Mouse (Mus musculus) T-cell, adult 2 months (primary cell): Measurements from ENCODE around the gene Slc25a29.
"Not testable (repeated sequence)": the region's sequence is repeated elsewhere in the genome, so short reads cannot be mapped to it uniquely, and the experiment has no call there.

Experiments
- DNase-seq: peaks from one replicate; pipeline ENCODE4 v3.0.0; 2022; ENCODE audit warnings: low spot score

Slc25a29 gene

DNA sequence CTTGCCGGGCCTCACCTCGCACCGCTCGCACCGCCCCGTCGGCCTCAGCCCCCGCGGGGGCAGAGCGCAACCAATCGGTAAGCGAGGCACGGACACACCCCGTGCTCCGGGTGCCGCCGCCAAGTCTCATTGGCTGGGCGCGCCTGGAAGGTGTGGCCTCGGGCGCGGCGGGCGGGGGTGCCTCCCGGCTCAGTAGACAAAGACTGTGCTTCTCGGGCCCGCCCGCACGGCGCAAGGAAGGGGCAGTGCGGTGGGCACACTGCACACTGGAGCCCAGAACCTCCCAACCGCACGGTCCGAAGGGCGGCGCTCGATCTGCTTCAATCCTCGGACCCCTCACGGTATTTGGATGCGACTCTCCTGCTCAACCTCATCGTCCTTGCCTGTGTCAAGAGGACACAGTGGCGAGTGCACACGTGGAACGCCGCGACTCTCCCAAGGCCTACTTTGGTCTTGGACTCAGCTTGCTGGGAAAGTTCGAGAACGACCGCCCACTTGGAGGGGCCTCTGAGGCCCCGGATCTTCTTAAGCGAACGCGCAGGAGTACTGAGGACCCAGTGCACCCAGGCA is at the start of gene Slc25a29, which contains the start of gene Slc25a47:
Slc25a29 (minus strand) TSS at position 44 of the 570 bp plus-strand sequence.
Slc25a47 (plus strand) TSS at position 207 of the 570 bp plus-strand sequence.
- DNase-seq, result peak; percentile 91

DNA sequence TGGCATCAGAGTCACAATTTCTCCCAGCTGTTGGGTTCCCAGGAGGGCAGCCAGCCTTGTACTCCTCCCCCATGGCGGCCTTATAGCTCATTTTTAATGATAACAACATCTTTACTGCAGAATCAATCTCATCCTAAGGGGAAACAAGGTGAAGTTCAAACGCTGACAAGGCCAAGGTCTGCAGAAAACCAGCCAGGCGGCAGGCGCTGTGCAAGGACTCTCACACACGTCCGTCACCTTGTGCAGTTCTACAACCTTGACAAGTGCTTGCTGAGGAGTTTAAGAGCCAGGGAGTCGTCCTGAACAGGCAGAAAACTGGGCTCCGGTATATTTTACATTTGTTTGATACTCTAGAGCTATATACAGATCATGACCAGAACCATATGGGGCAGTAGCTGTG is 47.1 kb upstream of the Slc25a29 start:
- no peak for DNase-seq

DNA sequence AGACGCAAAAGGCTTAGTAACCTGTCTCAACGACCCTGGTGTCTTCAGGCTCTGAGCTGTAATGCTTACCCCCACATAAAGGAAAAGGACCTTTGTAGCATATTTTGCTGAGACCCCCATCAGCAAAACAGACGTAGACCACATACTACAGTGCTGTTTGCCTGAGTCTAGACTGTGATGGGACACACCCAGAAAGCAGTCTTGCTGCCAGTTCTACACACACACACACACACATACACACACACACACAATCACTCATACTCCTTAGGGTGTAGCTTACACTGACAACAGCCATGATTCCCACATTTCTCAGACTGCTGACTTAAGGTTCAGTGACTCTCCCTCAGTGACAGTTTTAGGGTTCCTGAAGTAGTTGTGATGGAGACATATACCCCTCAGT is 45.5 kb upstream of the Slc25a29 start:
- DNase-seq, result no peak

DNA sequence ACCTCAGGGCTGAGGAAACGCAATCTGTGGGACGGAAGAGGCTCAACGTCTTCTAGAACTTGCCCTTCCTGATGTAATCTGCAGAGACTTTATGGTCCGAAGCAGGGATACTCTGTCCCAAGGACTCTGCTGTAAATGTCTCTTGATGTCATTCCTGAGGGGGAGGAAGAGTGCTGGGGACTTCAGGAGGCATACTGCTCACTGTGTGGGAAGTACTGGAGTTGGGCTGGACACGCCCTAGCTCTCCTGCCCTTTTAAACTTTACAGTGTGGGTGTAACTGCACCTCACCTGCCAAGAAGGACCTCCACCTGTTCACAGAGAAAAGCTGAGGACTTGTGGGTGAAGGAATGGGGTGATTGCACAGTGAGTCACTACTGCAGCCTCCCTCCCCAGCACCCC is 44.9 kb upstream of the Slc25a29 start:
- DNase-seq, result no peak

DNA sequence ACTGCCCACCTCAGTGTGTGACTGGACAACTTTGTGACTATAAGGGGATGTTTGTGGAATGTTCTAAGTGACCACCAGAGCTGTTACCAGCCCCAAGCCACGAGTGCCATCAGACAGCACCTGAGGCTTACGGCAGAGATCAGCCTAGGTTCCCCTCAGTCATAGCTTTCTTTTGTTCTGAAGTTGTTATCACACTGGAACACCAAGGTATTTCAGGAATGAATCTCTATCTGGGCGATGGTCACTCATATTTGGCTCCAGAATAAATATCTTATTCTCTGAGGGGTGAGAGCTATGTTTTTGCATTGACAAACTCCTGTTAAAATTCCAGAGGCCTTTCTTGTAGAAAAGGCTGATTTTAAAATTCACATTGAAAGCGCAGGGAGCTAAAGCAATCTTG is 43.5 kb upstream of the Slc25a29 start:
- no peak for DNase-seq

DNA sequence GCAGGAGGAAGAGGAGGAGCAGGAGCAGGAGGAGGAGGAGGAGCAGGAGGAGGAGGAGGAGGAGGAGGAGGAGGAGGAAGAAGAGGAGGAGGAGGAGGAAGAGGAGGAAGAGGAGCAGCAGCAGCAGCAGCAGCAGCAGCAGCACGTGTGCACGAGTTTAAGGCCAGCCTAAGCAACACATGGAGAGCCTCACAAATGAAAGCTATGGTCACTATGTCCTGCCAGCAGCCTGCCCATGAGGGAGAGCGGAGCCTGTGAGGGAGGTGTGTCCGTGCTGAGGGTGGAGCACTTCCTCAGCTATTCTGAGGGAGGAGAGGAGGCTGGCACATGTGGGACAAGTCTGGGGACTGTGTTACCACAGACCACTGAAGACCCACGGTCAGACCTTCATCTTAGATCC is 37.4 kb upstream of the Slc25a29 start:
- DNase-seq, result no peak

DNA sequence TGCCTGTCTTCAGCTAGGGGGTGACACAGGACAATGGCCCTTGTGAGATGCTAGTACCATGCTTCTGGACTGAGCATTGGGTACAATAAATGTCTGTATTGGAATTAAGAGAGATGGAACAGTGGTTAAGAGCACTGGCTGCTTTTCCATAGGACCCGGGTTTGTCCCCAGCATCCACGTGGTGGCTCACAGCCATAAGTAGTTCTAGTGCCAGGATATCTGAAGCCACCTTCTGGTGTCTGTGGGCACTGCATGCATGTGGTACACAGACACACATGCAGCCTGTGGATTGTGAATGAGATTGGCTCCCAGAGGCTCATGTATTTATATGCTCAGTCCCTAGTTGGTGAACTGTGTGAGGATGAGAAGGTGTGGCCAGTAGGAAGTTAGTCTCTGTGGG is 33.9 kb upstream of the Slc25a29 start:
- DNase-seq, result no peak

DNA sequence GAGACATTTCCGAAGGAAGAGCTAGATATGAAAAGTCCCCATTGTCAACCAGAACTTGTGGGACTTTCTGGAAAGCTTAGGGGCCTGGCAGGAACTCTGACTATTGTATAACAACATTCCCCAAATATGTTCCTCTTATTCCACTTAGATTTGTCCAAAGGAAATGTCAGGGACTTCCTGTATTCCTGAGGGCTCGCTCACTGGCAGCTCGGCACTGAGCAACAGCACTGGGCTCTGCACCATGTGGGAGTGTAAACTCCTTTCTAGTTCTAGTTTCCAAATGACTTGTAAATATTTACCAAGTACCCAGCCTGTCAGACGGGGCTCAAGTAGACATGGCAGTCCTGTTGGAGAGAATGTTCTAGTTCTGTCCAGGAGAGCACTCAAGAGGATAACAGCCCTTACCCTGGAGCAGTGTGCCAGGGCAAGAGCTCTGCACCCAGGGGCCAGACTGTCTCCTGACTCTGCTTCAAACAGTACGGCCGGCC is 29.4 kb upstream of the Slc25a29 start:
- no peak for DNase-seq

DNA sequence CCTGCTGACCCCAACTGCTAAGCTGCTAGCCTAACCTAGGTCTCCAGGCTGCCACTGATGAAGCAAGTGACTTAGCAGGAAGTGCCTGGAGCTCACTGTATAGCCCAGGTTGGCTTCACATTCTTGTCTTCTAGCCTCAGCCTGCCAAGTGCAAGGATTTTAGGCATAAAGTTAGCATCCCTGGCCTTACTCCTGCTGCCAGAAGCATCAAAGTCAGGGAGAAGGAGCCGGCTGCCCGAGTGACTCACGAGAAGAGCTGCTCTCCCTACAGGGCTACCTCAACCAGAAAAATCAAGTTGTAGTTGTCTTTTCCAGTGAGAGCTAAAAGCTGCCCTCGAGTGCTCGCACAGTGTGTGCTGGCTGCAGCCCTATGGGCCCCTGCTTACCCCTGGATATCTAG is 22.8 kb upstream of the Slc25a29 start:
- no peak for DNase-seq

DNA sequence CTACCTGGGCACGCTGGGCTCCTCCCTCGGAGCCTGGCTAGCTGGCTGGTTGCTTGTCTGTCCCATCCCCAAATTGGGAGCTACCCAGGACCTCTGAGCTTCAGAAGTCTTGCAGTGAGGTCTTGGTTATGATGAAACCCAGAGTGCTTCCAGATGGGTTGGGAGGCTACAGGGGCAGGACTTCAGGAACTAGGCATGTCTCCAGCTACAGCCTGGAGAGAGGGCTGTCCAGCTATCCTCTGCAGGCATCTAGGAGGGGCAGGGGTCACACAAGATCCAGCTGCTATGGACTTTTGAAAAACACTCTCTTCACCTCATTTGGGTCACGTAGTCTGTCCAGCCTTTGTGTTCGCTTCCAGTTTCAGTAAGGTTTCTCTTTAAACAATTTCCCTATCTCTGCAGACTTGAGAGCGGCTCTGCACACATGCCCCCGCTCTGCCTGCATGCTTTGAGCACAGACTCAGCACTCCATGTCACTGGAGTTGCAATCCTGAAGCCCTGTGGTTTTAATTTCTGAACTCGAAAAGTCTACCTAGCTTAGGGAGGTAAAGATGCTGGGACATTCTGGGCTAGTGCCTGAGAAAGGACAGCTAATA is 22.0 kb upstream of the Slc25a29 start:
- no peak for DNase-seq

DNA sequence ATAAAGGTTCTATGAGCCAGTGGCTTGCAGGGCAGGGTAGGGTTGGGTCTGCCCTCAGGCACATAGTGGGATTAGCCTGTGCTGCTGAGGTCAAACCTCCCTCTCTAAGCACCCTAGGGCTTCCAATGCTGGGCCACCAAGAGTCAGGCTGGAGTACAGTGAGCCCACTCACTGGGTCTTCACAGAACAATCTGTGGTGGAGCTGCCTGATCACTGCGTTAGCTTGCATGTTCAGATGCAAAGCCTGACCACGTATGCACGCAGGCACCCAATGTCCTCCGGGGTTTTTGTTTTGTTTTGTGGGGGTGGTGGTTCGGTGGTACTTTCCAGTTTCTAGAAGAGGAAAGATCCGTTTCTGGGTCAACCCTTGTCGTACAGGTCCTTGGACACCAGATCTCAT is 21.4 kb upstream of the Slc25a29 start:
- no peak for DNase-seq

DNA sequence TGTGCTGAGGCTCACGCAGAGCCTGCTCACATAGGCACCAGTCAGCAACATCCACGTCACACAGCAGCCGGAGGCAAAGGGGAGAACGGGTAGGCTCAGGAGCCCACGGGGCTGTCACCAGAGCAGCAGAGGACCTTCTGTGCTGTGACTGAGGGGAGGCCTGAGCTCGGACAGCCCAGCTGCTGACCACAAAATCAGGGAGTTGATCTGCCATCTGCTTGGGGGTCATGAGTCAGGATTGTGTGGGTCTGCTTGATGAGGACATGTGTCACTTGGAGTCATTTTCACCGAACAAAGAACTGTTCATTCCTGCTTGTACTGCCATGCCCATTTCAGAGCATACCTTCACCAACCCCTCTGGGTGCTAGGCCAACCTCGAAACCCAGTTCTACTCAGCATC is 20.5 kb upstream of the Slc25a29 start:
- no peak for DNase-seq

DNA sequence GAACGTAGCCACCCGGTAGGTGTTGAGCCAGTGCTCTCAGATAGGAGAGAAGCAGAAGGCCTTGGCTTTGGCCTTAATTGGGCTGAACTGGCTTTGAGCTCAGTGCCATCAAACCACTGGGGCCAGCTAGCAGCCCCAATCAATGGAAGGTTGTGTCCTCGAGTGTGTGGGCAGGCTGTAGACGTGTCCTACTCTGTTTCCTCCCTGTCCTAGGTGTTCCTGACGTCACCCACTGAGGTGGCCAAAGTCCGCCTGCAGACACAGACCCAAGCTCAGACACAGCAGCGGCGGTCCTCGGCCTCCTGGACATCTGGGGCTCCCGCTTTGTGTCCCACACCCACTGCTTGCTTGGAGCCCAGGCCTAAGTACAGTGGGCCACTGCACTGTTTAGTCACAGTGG is 19.4 kb upstream of the Slc25a29 start:
- no peak for DNase-seq

DNA sequence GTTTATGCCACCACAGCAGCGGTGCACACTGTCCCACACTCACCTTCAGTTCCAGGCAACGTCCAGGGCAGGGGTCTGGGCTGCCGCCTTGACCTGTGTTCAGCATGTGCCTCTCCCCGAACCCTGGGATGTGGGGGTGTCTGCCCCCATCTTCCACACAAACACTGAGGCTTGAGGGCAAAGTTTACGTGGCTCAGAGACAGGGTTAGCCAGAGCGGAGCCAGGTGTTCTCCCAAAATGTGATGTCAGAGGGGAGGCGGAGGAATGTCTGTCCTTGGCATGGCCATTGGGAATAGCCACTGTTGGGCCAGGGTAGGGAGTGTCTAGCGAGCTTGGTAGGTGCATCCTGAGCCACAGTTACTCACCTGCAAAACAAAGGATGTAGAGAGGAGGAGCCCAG is 17.1 kb upstream of the Slc25a29 start:
- no peak for DNase-seq

DNA sequence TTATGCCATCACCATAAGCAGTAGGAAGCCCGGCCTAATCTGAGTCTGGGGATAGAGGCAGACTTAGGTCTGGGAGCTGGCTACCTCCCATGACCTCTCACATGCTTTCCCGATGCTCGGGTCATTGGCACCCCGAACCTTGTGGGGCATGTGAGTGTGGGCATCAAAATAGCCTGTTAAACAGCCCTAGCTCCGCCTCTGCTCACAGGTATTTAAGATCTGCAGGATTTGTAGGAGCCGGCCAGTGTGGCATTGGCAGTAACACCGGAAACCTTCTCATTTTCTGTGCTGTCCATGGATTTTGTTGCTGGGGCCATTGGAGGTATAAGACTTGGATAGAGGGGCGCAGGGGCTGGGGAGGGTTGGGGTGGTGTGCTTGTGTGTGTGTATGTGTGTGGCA is 15.2 kb upstream of the Slc25a29 start:
- DNase-seq, result no peak

DNA sequence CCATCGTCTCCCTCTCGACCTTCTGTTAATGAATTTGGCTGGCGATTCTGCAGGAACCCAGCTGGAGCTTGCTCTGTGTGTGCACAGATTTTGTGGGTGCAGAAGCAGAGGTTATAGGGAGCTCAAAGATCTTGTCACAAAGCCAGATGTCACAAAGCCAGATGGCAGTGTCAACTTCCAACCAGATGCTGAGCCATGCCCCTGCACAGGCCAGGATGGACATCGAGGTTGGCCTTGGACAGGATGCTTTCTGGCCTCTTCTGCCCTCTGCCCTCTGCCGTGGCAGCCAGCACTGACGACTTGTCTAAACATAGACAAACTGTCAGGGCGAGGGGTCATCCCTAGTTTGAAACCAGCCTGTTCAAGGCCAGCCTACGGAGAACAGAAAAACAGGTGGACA is 14.4 kb upstream of the Slc25a29 start:
- no peak for DNase-seq

DNA sequence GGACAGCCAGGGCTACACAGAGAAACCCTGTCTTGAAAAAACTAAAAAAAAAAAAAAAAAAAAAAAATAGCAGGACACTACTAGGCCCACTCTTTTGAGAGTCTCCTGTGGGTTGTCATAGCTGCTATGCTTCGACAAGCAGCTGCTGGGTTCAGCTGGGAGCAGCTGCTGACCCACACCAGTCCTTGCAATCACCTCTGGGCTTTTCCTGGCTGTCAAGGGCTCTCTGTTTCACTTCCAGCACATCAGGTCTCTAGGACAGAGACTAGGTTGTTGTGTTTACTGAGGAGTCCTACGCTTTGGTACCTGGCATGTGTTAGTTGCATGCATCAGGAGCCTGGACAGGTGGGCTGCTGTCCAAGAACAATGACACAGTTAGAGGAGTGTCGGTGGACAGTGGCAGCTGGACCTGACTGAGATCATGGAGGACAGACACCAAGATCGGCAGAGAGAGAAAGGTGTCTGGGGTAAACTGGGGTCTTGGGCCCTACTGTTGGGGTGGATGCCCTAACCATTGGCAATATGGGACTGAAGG is 13.9 kb upstream of the Slc25a29 start:
- no peak for DNase-seq

DNA sequence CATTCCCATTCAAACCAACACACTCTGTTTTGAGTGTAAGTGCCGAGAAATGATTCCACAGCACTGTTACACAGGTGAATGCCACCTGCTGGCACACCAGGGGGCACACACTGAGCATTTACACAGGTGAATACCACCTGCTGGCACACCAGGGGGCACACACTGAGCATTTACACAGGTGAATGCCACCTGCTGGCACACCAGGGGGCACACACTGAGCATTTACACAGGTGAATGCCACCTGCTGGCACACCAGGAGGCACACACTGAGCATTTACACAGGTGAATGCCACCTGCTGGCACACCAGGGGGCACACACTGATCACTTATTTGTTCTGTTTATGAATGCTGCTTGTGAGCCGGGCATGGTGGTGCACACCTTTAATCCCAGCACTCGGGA is 12.3 kb upstream of the Slc25a29 start:
- DNase-seq, result not testable (repeated sequence)

DNA sequence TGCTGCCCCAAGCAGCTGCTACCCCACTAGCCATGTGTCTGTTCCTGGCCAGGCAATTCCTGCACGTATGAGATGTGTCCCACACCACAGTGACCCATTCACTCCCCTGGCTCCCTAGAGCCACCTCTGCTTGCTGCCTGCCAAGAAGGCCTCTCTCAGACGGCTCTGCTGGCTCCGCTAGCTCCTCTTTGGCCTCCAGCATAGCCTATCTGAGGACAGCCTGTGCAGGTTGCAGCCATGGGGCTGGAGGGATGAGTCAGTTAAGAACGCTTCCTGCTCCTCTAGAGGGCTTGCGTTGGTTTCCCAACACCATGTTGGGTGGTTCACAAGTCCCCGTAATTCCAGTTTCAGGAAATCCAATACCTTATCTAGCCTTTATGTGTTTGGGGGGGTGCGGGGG is 7.0 kb upstream of the Slc25a29 start:
- DNase-seq, result no peak

DNA sequence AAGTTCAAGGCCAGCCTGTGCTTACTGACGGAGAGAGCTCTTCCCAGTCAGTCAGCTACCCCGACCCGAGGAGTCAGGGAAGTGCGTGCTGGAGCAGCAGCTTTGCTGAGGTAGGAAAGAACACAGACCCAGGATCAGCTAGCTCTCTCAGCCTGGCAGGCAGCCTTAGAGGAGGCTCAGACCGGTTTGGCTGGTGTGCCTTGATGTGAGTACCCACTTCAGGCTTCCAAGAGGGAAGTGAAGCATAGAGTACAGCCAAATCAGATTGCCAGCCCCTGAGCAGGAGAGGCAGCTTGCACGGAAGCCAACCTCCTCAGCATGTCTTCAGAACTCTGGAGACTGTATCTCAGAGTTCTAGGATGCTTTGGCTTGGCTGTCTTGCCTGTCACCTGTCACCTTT is 5.5 kb upstream of the Slc25a29 start:
- no peak for DNase-seq

DNA sequence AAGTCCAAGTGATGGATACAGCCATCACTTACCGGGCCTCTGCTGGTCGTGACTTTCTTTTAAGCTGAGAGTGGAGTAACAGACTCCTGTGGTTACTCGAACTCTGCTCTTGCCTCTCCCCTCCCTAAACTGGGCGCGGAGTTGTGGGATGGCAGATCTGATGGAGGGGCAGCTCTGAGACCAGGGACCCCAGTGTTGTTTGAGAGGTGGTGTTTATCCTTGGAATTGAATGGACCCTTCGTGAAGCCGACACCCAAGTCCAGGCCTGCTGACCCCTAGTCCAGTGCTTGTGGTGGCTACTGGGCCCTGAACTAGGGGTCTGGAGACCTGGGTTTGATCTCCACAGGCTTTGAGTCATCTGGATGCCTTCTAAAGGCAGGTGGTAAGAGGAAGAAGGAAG is 1.0 kb upstream of the Slc25a29 start:
- no peak for DNase-seq

DNA sequence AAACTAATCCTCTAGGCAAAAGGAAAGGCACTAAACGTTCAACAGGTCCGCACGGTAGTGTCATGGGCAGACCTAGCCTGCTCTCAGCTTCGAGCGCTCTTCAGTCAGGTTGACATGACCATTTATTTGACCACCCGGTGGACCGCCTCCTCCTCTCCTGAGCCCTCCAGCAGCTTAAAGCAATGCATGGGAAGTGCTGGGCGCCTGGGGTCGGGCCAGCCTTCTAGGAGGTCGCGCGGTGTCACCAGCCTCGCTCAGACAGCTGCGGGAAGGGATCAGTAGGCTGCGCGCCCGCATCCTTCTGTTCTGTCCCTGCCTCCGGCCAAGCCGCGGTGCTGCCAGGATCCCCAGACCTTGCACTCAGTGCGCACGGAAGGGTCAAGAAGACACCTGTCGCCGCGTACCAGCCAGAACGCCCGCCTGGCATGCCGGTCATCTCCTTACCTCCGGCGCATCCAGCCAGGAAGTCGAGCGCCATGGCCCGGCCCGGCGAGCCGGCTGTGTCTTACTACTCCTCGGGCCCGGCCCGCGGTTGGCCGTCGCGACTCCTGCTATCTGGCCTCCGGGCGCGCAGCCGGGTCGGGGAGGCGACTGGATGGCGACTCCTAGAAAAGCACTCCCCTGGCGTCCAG is 359 bp downstream of the Slc25a29 start:
- peak; percentile 12 for DNase-seq

DNA sequence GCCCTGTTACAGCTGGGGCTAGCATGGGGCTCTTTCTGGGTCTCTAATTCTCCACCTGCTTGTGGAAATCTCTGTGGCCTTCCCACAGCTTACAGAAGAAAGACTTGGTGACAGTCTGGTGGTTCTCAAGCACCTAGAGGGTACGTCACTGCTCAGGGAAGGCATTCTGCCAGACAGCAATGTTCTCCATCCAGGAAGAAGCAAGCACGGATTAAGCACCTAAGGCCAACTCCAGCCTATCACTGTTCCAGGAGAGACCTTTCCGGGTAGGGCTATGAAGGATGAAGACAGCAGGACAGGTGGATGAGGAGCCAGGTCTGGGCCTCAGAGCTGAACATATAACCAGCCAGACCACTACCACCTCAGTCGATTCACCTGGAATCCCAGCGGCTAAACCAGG is 897 bp downstream of the Slc25a29 start:
- no peak for DNase-seq
